Comparison of ENCODE assay signal across 9 mouse cellular contexts in the genomic region with DNA sequence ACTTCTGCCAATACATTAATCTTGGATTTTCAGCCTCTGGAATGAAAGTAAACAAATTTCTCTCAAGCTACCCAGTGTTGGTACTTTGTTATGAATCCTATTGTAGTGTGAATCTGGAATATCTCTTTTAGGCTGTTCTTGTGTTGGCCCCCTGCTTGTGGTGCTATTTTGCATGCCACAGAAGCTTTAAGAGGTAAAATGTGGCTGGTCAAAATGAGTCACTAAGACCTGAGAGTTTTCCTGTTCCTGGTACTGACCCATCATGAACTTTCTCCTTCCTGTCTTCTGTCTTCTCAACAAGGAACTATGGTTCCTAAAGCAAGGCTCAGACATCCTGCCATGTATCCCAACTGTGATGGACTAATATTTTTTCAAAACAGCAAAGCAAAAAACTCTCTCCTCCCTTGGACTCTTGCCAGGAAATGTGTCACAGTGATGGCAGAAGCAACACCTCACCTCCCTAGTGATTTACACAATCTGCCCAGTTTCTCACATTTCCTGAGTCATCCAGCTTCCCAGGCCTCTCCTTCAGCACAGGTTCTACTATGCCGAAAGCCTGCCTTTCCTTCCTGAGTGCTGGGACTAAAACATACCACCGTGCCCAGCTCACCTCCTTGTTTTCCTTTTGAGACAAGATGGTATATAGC. TPM values are rescaled to one million over a fixed set of nuclear protein-coding genes. Genes with fewer than 3 reads are reported as not detected.
A peak's percentile ranks its signal among the peaks of the same experiment; 100 is the strongest.
DNase-seq lines count a peak whose midpoint lies in the region; ATAC-seq and TF ChIP-seq lines count a peak whose summit lies in the region.
"Had no signal": no experiment of that assay in that cellular context is flagged by ENCODE, and none has a peak within 500 bp of the region (broad histone marks: within the 10 kb centered on the region; RNA-seq: fewer than 3 reads in every experiment).

No protein-coding gene starts in this region.

- H3K4me2 ChIP-seq in lung, embryonic 14.5 days = no peak overlapping the region
- no peak overlapping the region for H3K4me2 ChIP-seq in stomach, postnatal 0 days (replicated peaks; ENCODE audit: low read depth)
- H3K4me2 ChIP-seq: midbrain, embryonic 15.5 days had no signal

- no peaks in the 10 kb centered on the region for H3K27me3 ChIP-seq in lung, embryonic 14.5 days (ENCODE audit: insufficient read depth, low read length)
- H3K27me3 ChIP-seq in stomach, postnatal 0 days (ENCODE audit: control insufficient read depth, insufficient read depth, low read length) = no peaks in the 10 kb centered on the region
- H3K27me3 ChIP-seq: midbrain, embryonic 15.5 days had no signal

- 83% methylated on average over 2 of the region's 2 CpGs for WGBS in lung, embryonic 14.5 days
- 73% methylated on average over 2 of the region's 2 CpGs for WGBS in stomach, postnatal 0 days

- no peak overlapping the region for H3K27ac ChIP-seq in lung, embryonic 14.5 days (ENCODE audit: low read depth)
- peak overlapping the region; percentile 43 for H3K27ac ChIP-seq in layer of hippocampus, adult 2 months
- H3K27ac ChIP-seq in stomach, postnatal 0 days (replicated peaks) = 0 out of 2 replicates have a peak overlapping the region, but pooled peaks have one; percentile 18
- H3K27ac ChIP-seq: midbrain, embryonic 15.5 days had no signal

- H3K4me1 ChIP-seq in lung, embryonic 14.5 days (ENCODE audit: insufficient read depth) = no peaks in the 10 kb centered on the region
- no peaks in the 10 kb centered on the region for H3K4me1 ChIP-seq in stomach, postnatal 0 days (replicated peaks; ENCODE audit: control insufficient read depth, insufficient read depth)
- H3K4me1 ChIP-seq: midbrain, embryonic 15.5 days had no signal

- H3K4me3 ChIP-seq in lung, embryonic 14.5 days (ENCODE audit: low read depth, low read length) = no peak overlapping the region
- H3K4me3 ChIP-seq in layer of hippocampus, adult 2 months = no peak overlapping the region
- no peak overlapping the region for H3K4me3 ChIP-seq in stomach, postnatal 0 days (ENCODE audit: low read depth, low read length)
- H3K4me3 ChIP-seq: midbrain, embryonic 15.5 days had no signal

- no peak for TF ChIP-seq CTCF in lung, embryonic 14.5 days (IDR thresholded peaks at IDR 0.05; ENCODE audit: low read depth)
- no peak for TF ChIP-seq CTCF in layer of hippocampus, adult 2 months (conservative IDR thresholded peaks at IDR 0.05)
- no peak for TF ChIP-seq CTCF in stomach, postnatal 0 days (IDR thresholded peaks at IDR 0.05; ENCODE audit: low read depth)

- H3K9ac ChIP-seq in lung, embryonic 14.5 days = no peak overlapping the region
- no peak overlapping the region for H3K9ac ChIP-seq in stomach, postnatal 0 days (ENCODE audit: low read length)
- H3K9ac ChIP-seq: midbrain, embryonic 15.5 days had no signal

- ATAC-seq in lung, embryonic 14.5 days (ENCODE audit: insufficient read depth) = no peak
- peak; percentile 87 for ATAC-seq in stomach, postnatal 0 days (ENCODE audit: low FRiP score, low TSS enrichment)
- ATAC-seq in erythroblast, adult 5-6 weeks (replicated peaks; ENCODE audit: low FRiP score, poor library complexity, severe bottlenecking) = no peak
- ATAC-seq: midbrain, embryonic 15.5 days had no signal

- TF ChIP-seq EP300 in stomach, postnatal 0 days (optimal IDR thresholded peaks at IDR 0.05) = no peak

- DNase-seq in lung, embryonic 14.5 days = peak; percentile 2
- no peak for DNase-seq in lung, postnatal 14 days
- DNase-seq in cerebellum, adult 18-20 months = peak; percentile 31 to 42
- peak; percentile 62 to 63 for DNase-seq in layer of hippocampus, adult 2 months (ENCODE audit: low spot score in 2 of 2)
- DNase-seq in stomach, postnatal 0 days (ENCODE audit: low spot score) = peak; percentile 23
- DNase-seq in kidney, adult 8-10 months = no peak
- DNase-seq: lung, adult 18-20 months had no signal

- peaks cover 9% of the 10 kb centered on the region; the same call in 1 of the 2 replicates for H3K36me3 ChIP-seq in lung, embryonic 14.5 days (ENCODE audit: insufficient read depth)
- H3K36me3 ChIP-seq in stomach, postnatal 0 days (ENCODE audit: control insufficient read depth, insufficient read depth, low read length) = peaks cover 4% of the 10 kb centered on the region; the same call in 1 of the 2 replicates

- no peaks in the 10 kb centered on the region for H3K9me3 ChIP-seq in lung, embryonic 14.5 days (ENCODE audit: low read depth, low read length)
- no peaks in the 10 kb centered on the region for H3K9me3 ChIP-seq in stomach, postnatal 0 days (ENCODE audit: control insufficient read depth, low read length)
- H3K9me3 ChIP-seq: midbrain, embryonic 15.5 days had no signal

RNA-seq across cellular contexts. Expression of a gene that starts 12.1 kb away (rescaled TPM):
- polyA plus RNA-seq in lung, embryonic 14.5 days (2014; fragmentation: Nextera tagmentation; extraction: Ambion mirVana) = 4.9 and 5.7 TPM in 2 replicates
- total RNA-seq in layer of hippocampus, adult 2 months (2021) = 10 to 100 TPM; 13.5 to 13.6 TPM
- 6.3 and 6.9 TPM in 2 replicates for polyA plus RNA-seq in stomach, postnatal 0 days (2015; fragmentation: Nextera tagmentation; extraction: Ambion mirVana)
- 2.3 TPM in 1 of 2 replicates, not detected in the other for total RNA-seq in erythroblast, adult 5-6 weeks (2015; ENCODE audit: low replicate concordance)
- total RNA-seq in erythroblast, adult 5-6 weeks (2017; ENCODE audit: low replicate concordance) = 0.98 and 2.5 TPM in 2 replicates

RNA-seq across cellular contexts. Expression of a gene that starts 23.2 kb away (rescaled TPM):
- polyA plus RNA-seq in lung, embryonic 14.5 days (2014; fragmentation: Nextera tagmentation; extraction: Ambion mirVana) = 13.6 and 14.9 TPM in 2 replicates
- total RNA-seq in layer of hippocampus, adult 2 months (2021) = 10 to 100 TPM; 27.7 to 29.0 TPM
- polyA plus RNA-seq in stomach, postnatal 0 days (2015; fragmentation: Nextera tagmentation; extraction: Ambion mirVana) = 24.6 and 25.4 TPM in 2 replicates
- total RNA-seq in erythroblast, adult 5-6 weeks (2015; ENCODE audit: low replicate concordance) = 5.4 TPM in 2 replicates
- 6.7 and 7.2 TPM in 2 replicates for total RNA-seq in erythroblast, adult 5-6 weeks (2017; ENCODE audit: low replicate concordance)

RNA-seq across cellular contexts. Expression of a gene that starts 34.6 kb away (rescaled TPM):
- polyA plus RNA-seq in lung, embryonic 14.5 days (2014; fragmentation: Nextera tagmentation; extraction: Ambion mirVana) = 50.0 and 52.4 TPM in 2 replicates
- 10 to 100 TPM; 47.2 to 48.5 TPM for total RNA-seq in layer of hippocampus, adult 2 months (2021)
- 16.2 and 16.3 TPM in 2 replicates for polyA plus RNA-seq in stomach, postnatal 0 days (2015; fragmentation: Nextera tagmentation; extraction: Ambion mirVana)
- 10.0 and 10.4 TPM in 2 replicates for total RNA-seq in erythroblast, adult 5-6 weeks (2015; ENCODE audit: low replicate concordance)
- 9.3 and 9.6 TPM in 2 replicates for total RNA-seq in erythroblast, adult 5-6 weeks (2017; ENCODE audit: low replicate concordance)

RNA-seq across cellular contexts. Expression of a gene that starts 42.1 kb away (rescaled TPM):
- polyA plus RNA-seq in lung, embryonic 14.5 days (2014; fragmentation: Nextera tagmentation; extraction: Ambion mirVana) = 7.3 and 7.5 TPM in 2 replicates
- total RNA-seq in layer of hippocampus, adult 2 months (2021) = 1 to 10 TPM; 3.9 to 5.0 TPM
- 1.7 TPM in 2 replicates for polyA plus RNA-seq in stomach, postnatal 0 days (2015; fragmentation: Nextera tagmentation; extraction: Ambion mirVana)
- not detected in 2 replicates for total RNA-seq in erythroblast, adult 5-6 weeks (2015; ENCODE audit: low replicate concordance)
- not detected in 2 replicates for total RNA-seq in erythroblast, adult 5-6 weeks (2017; ENCODE audit: low replicate concordance)

Comparison
In these comparisons a context has a peak if more than half of its experiments do, and no peak if none do; other contexts are left out.
1. DNase-seq: peak in lung, embryonic 14.5 days (single experiment), cerebellum, adult 18-20 months (2 of 2), layer of hippocampus, adult 2 months (2 of 2) and stomach, postnatal 0 days (single experiment); none in lung, postnatal 14 days (single experiment) and kidney, adult 8-10 months (0 of 2).
2. RNA of a gene that starts 12.1 kb away (total RNA-seq): 13.5 to 13.6 TPM in layer of hippocampus, adult 2 months; 0.98 to 2.5 TPM in erythroblast, adult 5-6 weeks; every median in the first group is over 4 times any median in the second.
3. RNA of a gene that starts 34.6 kb away (total RNA-seq): 47.2 to 48.5 TPM in layer of hippocampus, adult 2 months; 9.3 to 10.4 TPM in erythroblast, adult 5-6 weeks; every median in the first group is over 4 times any median in the second.